Mouse (Mus musculus) left cerebral cortex, postnatal 25 days (tissue): Measurements from ENCODE around the gene Dnajc27. TPM values are rescaled to one million over a fixed set of nuclear protein-coding genes. Genes with fewer than 3 reads are reported as not detected.

ENCODE experiments used
- total RNA-seq, 2 experiments: library from RNA; stranded (reverse); gene quantifications; 2 replicates each; pipeline ENCODE4 v1.2.3; 2021

Dnajc27 gene
- total RNA-seq, 2 experiments from 2014 or later: 95.2 to 96.9 TPM

Other genes starting within 250 kb of the Dnajc27 start
- 1 to 10 TPM; 2.5 to 2.9 TPM for gene Pomc, start 127.6 kb upstream of the Dnajc27 start, total RNA-seq
- 100 to 1,000 TPM in 1 of 2 experiments, 10 to 100 TPM in 1; 97.7 to 102 TPM for gene Efr3b, start 43.7 kb upstream of the Dnajc27 start, total RNA-seq
- 10 to 100 TPM; 52.4 to 54.1 TPM for gene Adcy3, start 50.5 kb downstream of the Dnajc27 start, total RNA-seq
- 10 to 100 TPM in 1 of 2 experiments, 1 to 10 TPM in 1; 9.3 to 10.2 TPM for gene Ptrhd1, start 151.4 kb downstream of the Dnajc27 start, total RNA-seq
- gene Cenpo, start 151.7 kb downstream of the Dnajc27 start, total RNA-seq: 1 to 10 TPM; 4.5 to 4.6 TPM